Comparison of ENCODE assay signal across 8 mouse cellular contexts in genomic region chr17:90087616-90088313, GRCm38 (mm10).
DNase-seq lines count a peak whose midpoint lies in the region; ATAC-seq lines count a peak whose summit lies in the region.

No protein-coding gene starts in this region.

- no peaks in the 10 kb centered on the region for H3K27me3 ChIP-seq in lung, embryonic 16.5 days (ENCODE audit: control insufficient read depth, insufficient read depth, low read depth, low read length)
- H3K27me3 ChIP-seq in limb, embryonic 11.5 days (ENCODE audit: control insufficient read depth, insufficient read depth, low read length): no peaks in the 10 kb centered on the region
- H3K27me3 ChIP-seq in stomach, embryonic 15.5 days (replicated peaks): no peaks in the 10 kb centered on the region

- H3K4me2 ChIP-seq in lung, embryonic 16.5 days (ENCODE audit: low read depth, low read length): peak overlapping the region; percentile 55
- peak overlapping the region; percentile 49 for H3K4me2 ChIP-seq in limb, embryonic 11.5 days (ENCODE audit: low read depth, severe bottlenecking)
- H3K4me2 ChIP-seq in stomach, embryonic 15.5 days: peak overlapping the region; percentile 49

- H3K9ac ChIP-seq in lung, embryonic 16.5 days (ENCODE audit: low read length): no peak overlapping the region
- H3K9ac ChIP-seq in limb, embryonic 11.5 days (ENCODE audit: low read length): peak overlapping the region; percentile 34
- no peak overlapping the region for H3K9ac ChIP-seq in stomach, embryonic 15.5 days

- no peaks in the 10 kb centered on the region for H3K4me1 ChIP-seq in lung, embryonic 16.5 days (replicated peaks; ENCODE audit: control insufficient read depth, insufficient read depth, low read length)
- no peaks in the 10 kb centered on the region for H3K4me1 ChIP-seq in limb, embryonic 11.5 days (ENCODE audit: control insufficient read depth, insufficient read depth, low read length)
- H3K4me1 ChIP-seq in stomach, embryonic 15.5 days: peaks cover 4% of the 10 kb centered on the region

- no peaks in the 10 kb centered on the region for H3K9me3 ChIP-seq in lung, embryonic 16.5 days (ENCODE audit: control insufficient read depth, low read length)
- no peaks in the 10 kb centered on the region for H3K9me3 ChIP-seq in limb, embryonic 11.5 days (ENCODE audit: control insufficient read depth, low read length)
- no peaks in the 10 kb centered on the region for H3K9me3 ChIP-seq in stomach, embryonic 15.5 days

- H3K4me3 ChIP-seq in lung, embryonic 16.5 days (ENCODE audit: low read length): peak overlapping the region; percentile 23
- peak overlapping the region; percentile 25 for H3K4me3 ChIP-seq in limb, embryonic 11.5 days (ENCODE audit: low read depth, low read length)
- peak overlapping the region; percentile 28 for H3K4me3 ChIP-seq in stomach, embryonic 15.5 days (replicated peaks)

- H3K36me3 ChIP-seq in lung, embryonic 16.5 days (ENCODE audit: control insufficient read depth, insufficient read depth, low read length): no peaks in the 10 kb centered on the region
- H3K36me3 ChIP-seq in limb, embryonic 11.5 days (ENCODE audit: control insufficient read depth, insufficient read depth, low read length): no peaks in the 10 kb centered on the region
- no peaks in the 10 kb centered on the region for H3K36me3 ChIP-seq in stomach, embryonic 15.5 days

- DNase-seq in cerebellum, postnatal 14 days: peak; percentile 44 to 51
- no peak for DNase-seq in cerebellum, adult 11-12 months
- DNase-seq in lung, postnatal 25 days (ENCODE audit: low spot score): no peak
- DNase-seq in limb, embryonic 11.5 days (ENCODE audit: low spot score): no peak
- no peak for DNase-seq in thymus, postnatal 25 days
- no peak for DNase-seq in layer of hippocampus, postnatal 36 days

- H3K27ac ChIP-seq in lung, embryonic 16.5 days (ENCODE audit: low read length): no peak overlapping the region
- no peak overlapping the region for H3K27ac ChIP-seq in limb, embryonic 11.5 days (replicated peaks; ENCODE audit: low read depth, low read length)
- H3K27ac ChIP-seq in stomach, embryonic 15.5 days: no peak overlapping the region

- ATAC-seq in lung, embryonic 16.5 days (ENCODE audit: low read depth): peak; percentile 12; the same call in 1 of the 2 replicates
- ATAC-seq in limb, embryonic 11.5 days (ENCODE audit: insufficient number of reproducible peaks, low FRiP score, low TSS enrichment, low read depth): peak; percentile 52; the same call in 1 of the 2 replicates
- no peak for ATAC-seq in stomach, embryonic 15.5 days (ENCODE audit: insufficient read depth, low FRiP score, low read depth)

- WGBS in lung, embryonic 16.5 days: 49% methylated on average over 11 of the region's 11 CpGs
- 59% methylated on average over 11 of the region's 11 CpGs for WGBS in limb, embryonic 11.5 days
- WGBS in stomach, embryonic 15.5 days: 63% methylated on average over 11 of the region's 11 CpGs

Comparison
In these comparisons a context has a peak if more than half of its experiments do, and no peak if none do; other contexts are left out.
1. DNase-seq: peak in cerebellum, postnatal 14 days (2 of 2); none in cerebellum, adult 11-12 months (single experiment), lung, postnatal 25 days (single experiment), limb, embryonic 11.5 days (single experiment), thymus, postnatal 25 days (single experiment) and layer of hippocampus, postnatal 36 days (0 of 2).
2. Peak in every context shown above with its lines, with median percentiles within 50 percentile points of each other: H3K4me2 ChIP-seq and H3K4me3 ChIP-seq.